Mouse (Mus musculus): ENCODE measurements around the gene Nfic.

DNA sequence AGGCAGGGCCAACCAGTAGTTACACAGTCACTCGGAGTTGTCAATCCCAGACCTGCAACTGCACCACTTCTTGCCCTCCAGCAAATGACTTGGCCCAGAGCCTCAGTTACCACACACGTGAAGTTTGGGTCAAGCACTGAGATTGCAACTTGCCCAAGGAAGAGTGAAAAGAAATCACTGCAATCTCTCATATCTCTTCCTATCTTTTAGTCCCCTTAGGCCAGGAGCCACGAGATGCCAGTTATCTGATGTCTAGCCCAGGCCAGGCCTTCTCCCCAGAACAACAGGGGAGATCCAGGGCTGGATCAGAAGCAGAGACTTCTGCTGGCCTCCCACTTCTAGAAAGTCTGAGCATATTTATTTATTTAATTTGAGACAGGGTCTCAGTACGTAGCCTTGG lies 99.9 kb downstream of the Nfic start:
- TF ChIP-seq CTCF (IDR thresholded peaks at IDR 0.05; ENCODE audit: borderline replicate concordance, control insufficient read depth, extremely low read depth, insufficient read depth, low read length, poor library complexity) (no peak), POLR2A (IDR thresholded peaks at IDR 0.05; ENCODE audit: control insufficient read depth, extremely low read depth, insufficient read depth, low read length, poor library complexity) (no peak)

All from thymus, adult 2 months (tissue).